Mouse (Mus musculus): ENCODE measurements at regions not wholly inside any gene's neighbourhood (a gene's known extent, or its start where the extent isn't known, plus 50 kb on each side); places are given as distances from the start of the nearest gene placed in this dataset.

GRCm38 (mm10) chr5:125951641-125952040 is 420.1 kb downstream of the Tmem132b start:
- TF ChIP-seq RAD21 (IDR thresholded peaks at IDR 0.05; ENCODE audit: low read depth, low read length) (no peak), MAX (IDR thresholded peaks at IDR 0.05; ENCODE audit: low read length) (no peak), POLR2A (IDR thresholded peaks at IDR 0.05; ENCODE audit: control insufficient read depth in 1 of 2, insufficient read depth in 1 of 2, low read depth in 1 of 2, low read length in 2 of 2, poor library complexity in 1 of 2) (no peak), ZC3H11A (IDR thresholded peaks at IDR 0.05; ENCODE audit: low read depth, low read length) (no peak), CTCF (IDR thresholded peaks at IDR 0.05 in 2 of 3, conservative IDR thresholded peaks at IDR 0.05 in 1 of 3; ENCODE audit: control insufficient read depth in 1 of 3, insufficient read depth in 1 of 3, low read depth in 2 of 3, low read length in 3 of 3, poor library complexity in 1 of 3, severe bottlenecking in 1 of 3) (no peak), GATA1 (IDR thresholded peaks at IDR 0.05; ENCODE audit: low read depth, low read length) (no peak), MEF2A (IDR thresholded peaks at IDR 0.05; ENCODE audit: extremely low read depth, insufficient replicate concordance, low read depth, low read length, poor library complexity, severe bottlenecking) (no peak), RCOR1 (IDR thresholded peaks at IDR 0.05; ENCODE audit: low read depth, low read length) (no peak)
